Mouse (Mus musculus): ENCODE measurements around the gene Mkln1. TPM values are rescaled to one million over a fixed set of nuclear protein-coding genes. Genes with fewer than 3 reads are reported as not detected.

The Mkln1 gene
- total and polyA plus RNA-seq, 2 experiments from 2014 or later, result 113 to 217 TPM

DNA sequence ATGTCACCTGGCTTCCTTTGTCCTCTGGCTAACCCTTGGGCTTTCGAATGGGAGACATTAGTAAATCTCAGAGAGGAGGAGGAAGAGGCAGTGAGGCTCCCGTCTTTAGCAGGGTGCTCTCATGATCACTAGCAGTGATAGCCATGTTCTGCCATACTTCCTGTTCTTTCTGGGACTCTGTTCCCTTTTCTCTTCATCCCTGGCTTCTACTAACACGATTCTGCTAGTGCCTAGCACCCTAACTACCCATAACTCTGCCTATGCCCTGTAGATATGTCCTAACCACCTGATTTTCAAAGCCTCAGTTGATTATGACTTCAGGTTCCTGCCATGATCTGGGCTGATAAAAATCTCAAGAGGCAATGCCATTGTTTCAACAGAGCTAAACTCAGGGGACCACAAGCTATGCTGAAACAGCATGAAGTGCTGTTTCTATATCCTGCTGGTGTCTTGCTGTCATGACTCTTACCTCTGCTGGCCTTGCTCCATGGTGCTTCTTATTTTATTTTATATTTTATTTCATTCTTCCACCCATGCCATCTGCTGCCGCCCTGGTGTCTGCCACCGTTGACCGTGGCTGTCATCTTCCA, 25.4 kb upstream of the Mkln1 start:
- ATAC-seq (ENCODE audit: insufficient read depth, low read depth) (no peak), DNase-seq (ENCODE audit: low spot score) (no peak)
- H3K4me3 ChIP-seq (ENCODE audit: low read depth, low read length), result no peak overlapping the region
- H3K27ac ChIP-seq (ENCODE audit: low read depth), result no peak overlapping the region
- H3K9me3 ChIP-seq (replicated peaks; ENCODE audit: control insufficient read depth, low read length), result no peaks in the 10 kb centered on the region
- H3K4me2 ChIP-seq (ENCODE audit: low read depth, low read length), result no peak overlapping the region
- peaks cover 26% of the 10 kb centered on the region for H3K4me1 ChIP-seq (ENCODE audit: control insufficient read depth, insufficient read depth)
- WGBS, result 81% methylated on average over 6 of the region's 6 CpGs
- H3K27me3 ChIP-seq (ENCODE audit: control insufficient read depth, insufficient read depth, low read length), result no peaks in the 10 kb centered on the region
- TF ChIP-seq CTCF (IDR thresholded peaks at IDR 0.05; ENCODE audit: low read depth), result no peak
- no peak for TF ChIP-seq EP300 (IDR thresholded peaks at IDR 0.05; ENCODE audit: low read depth)
- H3K36me3 ChIP-seq (replicated peaks; ENCODE audit: control insufficient read depth, insufficient read depth, low read length), result no peaks in the 10 kb centered on the region
- no peak overlapping the region for H3K9ac ChIP-seq (replicated peaks; ENCODE audit: low read depth, low read length)

GRCm38 (mm10) chr6:31382989-31383388, 15.5 kb upstream of the Mkln1 start:
- 87% methylated on average over 7 of the region's 7 CpGs for WGBS

DNA sequence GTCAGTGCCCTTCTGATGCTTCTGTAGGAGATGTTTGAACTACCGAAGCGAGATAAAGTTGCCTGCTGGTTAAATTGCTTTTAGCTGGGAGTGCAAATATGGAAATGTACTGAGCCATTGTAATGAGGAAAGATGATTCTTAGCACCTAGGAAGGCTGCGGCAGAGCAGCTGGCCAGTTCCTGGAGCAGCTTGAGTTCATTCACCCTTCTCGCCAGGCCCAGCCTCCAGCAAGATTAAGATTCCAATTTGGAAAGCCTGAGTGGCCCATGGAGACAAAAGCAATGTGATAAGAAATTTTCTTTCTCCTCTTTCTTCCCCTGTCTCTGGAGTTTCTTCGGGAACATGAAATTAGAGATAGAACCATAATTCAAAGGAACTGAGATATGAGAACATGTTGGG, 13.7 kb upstream of the Mkln1 start:
- Histone ChIP-seq H3K27ac (ENCODE audit: low read depth) (no peak overlapping the region), H3K4me3 (ENCODE audit: low read depth, low read length) (no peak overlapping the region), H3K4me2 (ENCODE audit: low read depth, low read length) (no peak overlapping the region), H3K36me3 (replicated peaks; ENCODE audit: control insufficient read depth, insufficient read depth, low read length) (no peaks in the 10 kb centered on the region), H3K4me1 (ENCODE audit: control insufficient read depth, insufficient read depth) (0 out of 2 replicates have a peak, but pooled peaks cover 3% of the 10 kb centered on the region), H3K27me3 (ENCODE audit: control insufficient read depth, insufficient read depth, low read length) (no peaks in the 10 kb centered on the region), H3K9ac (replicated peaks; ENCODE audit: low read depth, low read length) (no peak overlapping the region), H3K9me3 (replicated peaks; ENCODE audit: control insufficient read depth, low read length) (no peaks in the 10 kb centered on the region)
- DNase-seq (ENCODE audit: low spot score) (no peak), ATAC-seq (ENCODE audit: insufficient read depth, low read depth) (no peak)
- 47% methylated on average over 5 of the region's 5 CpGs for WGBS
- no peak for TF ChIP-seq EP300 (IDR thresholded peaks at IDR 0.05; ENCODE audit: low read depth)
- TF ChIP-seq CTCF (IDR thresholded peaks at IDR 0.05; ENCODE audit: low read depth), result no peak

More at GRCm38 (mm10) chr6:31382989-31383388, 15.5 kb upstream of the Mkln1 start:
- H3K4me2 ChIP-seq (ENCODE audit: low read depth, low read length), result no peak overlapping the region
- no peaks in the 10 kb centered on the region for H3K36me3 ChIP-seq (replicated peaks; ENCODE audit: control insufficient read depth, insufficient read depth, low read length)
- ATAC-seq (ENCODE audit: insufficient read depth, low read depth) (no peak), DNase-seq (ENCODE audit: low spot score) (no peak)
- H3K27me3 ChIP-seq (ENCODE audit: control insufficient read depth, insufficient read depth, low read length), result no peaks in the 10 kb centered on the region
- H3K4me1 ChIP-seq (ENCODE audit: control insufficient read depth, insufficient read depth), result 0 out of 2 replicates have a peak, but pooled peaks cover 3% of the 10 kb centered on the region
- TF ChIP-seq EP300 (IDR thresholded peaks at IDR 0.05; ENCODE audit: low read depth), result no peak
- no peak for TF ChIP-seq CTCF (IDR thresholded peaks at IDR 0.05; ENCODE audit: low read depth)
- H3K27ac ChIP-seq (ENCODE audit: low read depth), result no peak overlapping the region
- no peak overlapping the region for H3K4me3 ChIP-seq (ENCODE audit: low read depth, low read length)
- H3K9me3 ChIP-seq (replicated peaks; ENCODE audit: control insufficient read depth, low read length), result no peaks in the 10 kb centered on the region
- H3K9ac ChIP-seq (replicated peaks; ENCODE audit: low read depth, low read length), result no peak overlapping the region

DNA sequence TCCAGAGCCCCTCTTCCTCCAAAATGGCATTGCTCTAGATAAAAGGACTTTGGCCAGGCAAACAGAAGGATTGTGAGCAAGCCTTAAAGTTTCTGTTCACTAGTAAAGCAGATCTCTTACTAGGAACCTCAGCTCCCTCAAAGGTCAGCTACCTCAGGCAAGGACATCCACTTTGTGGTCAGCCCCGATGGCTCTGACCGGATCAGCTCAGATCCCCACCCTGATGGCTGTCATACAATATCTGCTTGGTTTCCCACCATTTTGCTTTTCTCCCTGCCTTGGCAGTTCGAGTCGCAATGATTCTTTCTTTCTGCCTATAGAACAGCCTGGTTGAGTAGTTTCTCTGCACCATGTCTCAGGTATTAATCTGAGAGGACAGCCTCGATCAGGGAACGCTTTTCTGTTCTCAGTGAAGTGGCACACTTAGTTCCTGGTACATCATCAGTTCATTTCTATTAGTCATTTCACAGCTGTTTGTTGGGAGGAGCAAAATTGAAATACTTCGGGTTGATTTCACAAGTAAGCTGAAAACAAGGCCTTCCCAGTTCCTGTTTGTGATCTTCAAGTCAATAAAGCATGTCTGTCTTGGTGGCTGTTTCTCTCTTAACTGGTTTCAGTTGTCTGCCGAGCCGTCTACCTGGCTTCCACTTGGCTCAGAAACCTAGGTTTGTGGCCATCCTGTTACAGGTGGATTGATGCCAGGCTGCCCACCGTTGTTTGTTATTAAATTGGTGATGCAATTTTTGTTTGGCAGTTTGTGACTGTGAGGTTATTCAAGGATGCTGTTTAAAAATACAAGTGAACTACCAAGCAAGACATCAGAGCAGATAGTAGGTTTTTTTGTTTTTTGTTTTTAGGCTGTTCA, 13.0 kb upstream of the Mkln1 start:
- TF ChIP-seq CTCF (IDR thresholded peaks at IDR 0.05; ENCODE audit: low read depth) (no peak), EP300 (IDR thresholded peaks at IDR 0.05; ENCODE audit: low read depth) (no peak)
- Histone ChIP-seq H3K27me3 (ENCODE audit: control insufficient read depth, insufficient read depth, low read length) (no peaks in the 10 kb centered on the region), H3K4me1 (ENCODE audit: control insufficient read depth, insufficient read depth) (0 out of 2 replicates have a peak, but pooled peaks cover 3% of the 10 kb centered on the region), H3K27ac (ENCODE audit: low read depth) (no peak overlapping the region), H3K36me3 (replicated peaks; ENCODE audit: control insufficient read depth, insufficient read depth, low read length) (no peaks in the 10 kb centered on the region), H3K9me3 (replicated peaks; ENCODE audit: control insufficient read depth, low read length) (no peaks in the 10 kb centered on the region), H3K4me2 (ENCODE audit: low read depth, low read length) (no peak overlapping the region), H3K9ac (replicated peaks; ENCODE audit: low read depth, low read length) (no peak overlapping the region), H3K4me3 (ENCODE audit: low read depth, low read length) (no peak overlapping the region)
- ATAC-seq (ENCODE audit: insufficient read depth, low read depth), result no peak
- 86% methylated on average over 10 of the region's 10 CpGs for WGBS
- no peak for DNase-seq (ENCODE audit: low spot score)

GRCm38 (mm10) chr6:31389716-31390115, 8.8 kb upstream of the Mkln1 start:
- Histone ChIP-seq H3K27ac (ENCODE audit: low read depth) (peak overlapping the region; percentile 73), H3K4me2 (ENCODE audit: low read depth, low read length) (no peak overlapping the region), H3K9me3 (replicated peaks; ENCODE audit: control insufficient read depth, low read length) (no peaks in the 10 kb centered on the region), H3K9ac (replicated peaks; ENCODE audit: low read depth, low read length) (no peak overlapping the region), H3K27me3 (ENCODE audit: control insufficient read depth, insufficient read depth, low read length) (no peaks in the 10 kb centered on the region), H3K4me3 (ENCODE audit: low read depth, low read length) (no peak overlapping the region), H3K4me1 (ENCODE audit: control insufficient read depth, insufficient read depth) (peaks cover 9% of the 10 kb centered on the region; the same call in 1 of the 2 replicates), H3K36me3 (replicated peaks; ENCODE audit: control insufficient read depth, insufficient read depth, low read length) (no peaks in the 10 kb centered on the region)
- ATAC-seq (ENCODE audit: insufficient read depth, low read depth), result no peak
- TF ChIP-seq CTCF (IDR thresholded peaks at IDR 0.05; ENCODE audit: low read depth) (no peak), EP300 (IDR thresholded peaks at IDR 0.05; ENCODE audit: low read depth) (no peak)
- no peak for DNase-seq (ENCODE audit: low spot score)
- 62% methylated on average over 6 of the region's 6 CpGs for WGBS

All from heart, postnatal 0 days (tissue).